ENCODE assay signal across 9 mouse cellular contexts in the genomic region with DNA sequence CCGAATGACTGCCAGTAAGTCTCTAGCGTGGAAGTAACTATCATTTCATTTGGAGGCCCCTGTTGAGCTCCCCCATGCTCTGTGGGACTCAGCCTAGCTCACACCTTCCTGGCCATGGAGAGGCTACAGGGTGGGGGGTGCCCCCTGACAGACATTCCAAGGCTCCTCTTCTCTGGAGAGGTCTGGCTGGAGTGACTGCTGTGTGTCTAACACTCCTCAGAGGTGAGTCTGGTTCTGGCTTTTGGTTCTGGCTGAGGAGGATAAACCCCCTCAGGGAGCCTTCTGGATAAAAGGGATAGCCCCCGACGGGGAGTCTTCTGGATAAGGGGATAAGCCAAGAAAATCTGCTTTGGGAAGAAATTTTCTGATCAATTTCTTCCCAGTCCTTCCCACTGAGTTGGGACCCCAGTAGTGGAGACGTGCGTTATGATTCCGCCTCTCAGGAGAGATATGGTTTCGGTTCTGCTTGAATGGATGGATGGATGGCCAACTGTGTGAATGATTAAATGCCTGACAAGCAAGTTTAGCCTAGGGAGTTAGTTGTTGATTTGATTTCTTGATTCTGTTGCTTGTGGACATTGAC. TPM values are rescaled to one million over a fixed set of nuclear protein-coding genes. Genes with fewer than 3 reads are reported as not detected.
DNase-seq lines count a peak whose midpoint lies in the region; ATAC-seq and TF ChIP-seq lines count a peak whose summit lies in the region.
"Had no signal": no experiment of that assay in that cellular context is flagged by ENCODE, and none has a peak within 500 bp of the region (broad histone marks: within the 10 kb centered on the region; RNA-seq: fewer than 3 reads in every experiment).

No protein-coding gene starts in this region.

- peak overlapping the region; percentile 77 for H3K9ac ChIP-seq in kidney, postnatal 0 days (ENCODE audit: low read depth, low read length)

- H3K36me3 ChIP-seq in kidney, postnatal 0 days (ENCODE audit: insufficient read depth, low read length): no peaks in the 10 kb centered on the region
- no peaks in the 10 kb centered on the region for H3K36me3 ChIP-seq in forebrain, embryonic 10.5 days (replicated peaks)
- H3K36me3 ChIP-seq in limb, embryonic 10.5 days: no peaks in the 10 kb centered on the region
- no peaks in the 10 kb centered on the region for H3K36me3 ChIP-seq in myocyte (ENCODE audit: control insufficient read depth, insufficient read depth)

- H3K9me3 ChIP-seq in kidney, postnatal 0 days (replicated peaks; ENCODE audit: low read length): no peaks in the 10 kb centered on the region
- no peaks in the 10 kb centered on the region for H3K9me3 ChIP-seq in forebrain, embryonic 10.5 days
- H3K9me3 ChIP-seq in limb, embryonic 10.5 days (replicated peaks): no peaks in the 10 kb centered on the region

- no peak; the same call in 1 of the 2 replicates for ATAC-seq in kidney, postnatal 0 days (replicated peaks; ENCODE audit: low FRiP score, low read depth)

- H3ac ChIP-seq in myocyte (ENCODE audit: control insufficient read depth, insufficient read length): no peak overlapping the region

- DNase-seq in kidney, postnatal 0 days (ENCODE audit: low spot score): no peak
- no peak for DNase-seq in kidney, adult 18-20 months
- no peak for DNase-seq in forebrain, embryonic 10.5 days (ENCODE audit: extremely low spot score, low spot score)
- DNase-seq in limb, embryonic 10.5 days (ENCODE audit: low spot score): no peak
- no peak for DNase-seq in testis, postnatal 14 days (ENCODE audit: low spot score)
- no peak for DNase-seq in adrenal gland, postnatal 4 days (ENCODE audit: low spot score in 2 of 2)
- DNase-seq in urinary bladder, postnatal 4 days (ENCODE audit: low spot score in 2 of 2): no peak

- WGBS in kidney, postnatal 0 days: 21% methylated on average over 8 of the region's 8 CpGs
- WGBS in forebrain, embryonic 10.5 days: 31% methylated on average over 8 of the region's 8 CpGs
- 33% methylated on average over 8 of the region's 8 CpGs for WGBS in limb, embryonic 10.5 days

- no peak for TF ChIP-seq CTCF in kidney, postnatal 0 days (IDR thresholded peaks at IDR 0.05; ENCODE audit: low read depth)

- no peaks in the 10 kb centered on the region for H3K79me2 ChIP-seq in myocyte (ENCODE audit: control insufficient read depth, insufficient read depth)

- no peaks in the 10 kb centered on the region for H3K27me3 ChIP-seq in kidney, postnatal 0 days (ENCODE audit: insufficient read depth, low read length)
- H3K27me3 ChIP-seq in forebrain, embryonic 10.5 days (ENCODE audit: poor library complexity, severe bottlenecking): no peaks in the 10 kb centered on the region
- no peaks in the 10 kb centered on the region for H3K27me3 ChIP-seq in limb, embryonic 10.5 days (ENCODE audit: low read depth, poor library complexity, severe bottlenecking)
- H3K27me3 ChIP-seq in myocyte (ENCODE audit: control insufficient read depth, insufficient read depth, insufficient read length): no peaks in the 10 kb centered on the region

- TF ChIP-seq POLR2A in myocyte (IDR thresholded peaks at IDR 0.05; ENCODE audit: insufficient read length, low read depth): no peak

- H3K4me2 ChIP-seq in kidney, postnatal 0 days (ENCODE audit: low read length): peak overlapping the region; percentile 83; the same call in 1 of the 2 replicates
- H3K4me2 ChIP-seq in myocyte (ENCODE audit: low read depth): peak overlapping the region; percentile 70

- H3K4me1 ChIP-seq in kidney, postnatal 0 days (replicated peaks; ENCODE audit: insufficient read depth, low read length): 0 out of 2 replicates have a peak, but pooled peaks cover 3% of the 10 kb centered on the region
- peaks cover 16% of the 10 kb centered on the region for H3K4me1 ChIP-seq in forebrain, embryonic 10.5 days
- H3K4me1 ChIP-seq in limb, embryonic 10.5 days: peaks cover 11% of the 10 kb centered on the region

- peak overlapping the region; percentile 55 for H3K4me3 ChIP-seq in kidney, postnatal 0 days (replicated peaks; ENCODE audit: low read depth, low read length)
- H3K4me3 ChIP-seq in forebrain, embryonic 10.5 days: peak overlapping the region; percentile 61
- H3K4me3 ChIP-seq in limb, embryonic 10.5 days: peak overlapping the region; percentile 58
- H3K4me3 ChIP-seq in myocyte: peak overlapping the region; percentile 9

- H3K27ac ChIP-seq in kidney, postnatal 0 days: no peak overlapping the region
- peak overlapping the region; percentile 93 for H3K27ac ChIP-seq in forebrain, embryonic 10.5 days
- peak overlapping the region; percentile 96 for H3K27ac ChIP-seq in limb, embryonic 10.5 days

TF ChIP-seq in myocyte, 11 proteins besides CTCF, POLR2A, EP300 and RAD21:
- TF ChIP-seq REST (IDR thresholded peaks at IDR 0.05; ENCODE audit: insufficient read depth, insufficient read length) (no peak), POLR2AphosphoS2 (IDR thresholded peaks at IDR 0.05; ENCODE audit: insufficient read length, low read depth) (no peak)

RNA-seq across cellular contexts. Expression of a gene that starts 25.1 kb away (rescaled TPM):
- polyA plus RNA-seq in kidney, postnatal 0 days (2015; fragmentation: Nextera tagmentation; extraction: Ambion mirVana): 74.6 and 76.0 TPM in 2 replicates
- polyA plus RNA-seq in forebrain, embryonic 10.5 days (2016; fragmentation: Nextera tagmentation; extraction: Ambion mirVana): 78.7 and 79.3 TPM in 2 replicates
- polyA plus RNA-seq in limb, embryonic 10.5 days (2016; fragmentation: Nextera tagmentation; extraction: Ambion mirVana): 80.3 and 88.1 TPM in 2 replicates
- 59.6 TPM for polyA plus RNA-seq in myocyte (2012; fragmentation: generic; extraction: Trizol)
- total RNA-seq in adrenal gland, postnatal 4 days (2021): 10 to 100 TPM; 54.5 to 59.6 TPM

RNA-seq across cellular contexts. Expression of a gene that starts 48.1 kb away (rescaled TPM):
- polyA plus RNA-seq in kidney, postnatal 0 days (2015; fragmentation: Nextera tagmentation; extraction: Ambion mirVana): 9.5 and 10.4 TPM in 2 replicates
- 27.3 and 33.6 TPM in 2 replicates for polyA plus RNA-seq in forebrain, embryonic 10.5 days (2016; fragmentation: Nextera tagmentation; extraction: Ambion mirVana)
- polyA plus RNA-seq in limb, embryonic 10.5 days (2016; fragmentation: Nextera tagmentation; extraction: Ambion mirVana): 38.7 and 41.1 TPM in 2 replicates
- polyA plus RNA-seq in myocyte (2012; fragmentation: generic; extraction: Trizol): 6.5 TPM
- 1 to 10 TPM; 7.5 TPM for total RNA-seq in adrenal gland, postnatal 4 days (2021)
- total RNA-seq: monocyte, adult 5-6 weeks had no signal

Comparison
In these comparisons a context has a peak if more than half of its experiments do, and no peak if none do; other contexts are left out.
1. H3K4me3 ChIP-seq: peak in every context shown above with its lines; median percentile 61 in forebrain, embryonic 10.5 days; 58 in limb, embryonic 10.5 days; 55 in kidney, postnatal 0 days; 9 in myocyte.